Mouse (Mus musculus): ENCODE measurements at regions not wholly inside any gene's neighbourhood (a gene's known extent, or its start where the extent isn't known, plus 50 kb on each side); places are given as distances from the start of the nearest gene placed in this dataset.

DNA sequence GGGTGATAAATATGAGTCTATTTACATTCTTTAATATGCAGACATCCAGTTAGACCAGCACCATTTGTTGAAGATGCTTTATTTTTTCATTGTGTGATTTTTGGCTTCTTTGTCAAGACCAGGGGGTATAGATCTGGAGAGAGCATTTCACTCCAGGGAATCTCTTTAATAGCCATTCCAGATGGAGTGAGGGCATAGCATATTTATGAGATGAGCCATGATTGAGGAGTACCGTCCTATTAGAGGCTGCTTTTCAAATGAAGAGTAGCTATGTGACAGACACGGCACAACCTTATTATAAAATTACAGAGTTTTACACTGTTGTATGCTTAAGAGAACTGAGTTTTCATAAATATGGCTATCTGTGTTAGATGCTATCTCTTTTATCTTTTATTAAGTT, 448.6 kb upstream of the Impg1 start:
- no peak overlapping the region for H3ac ChIP-seq (ENCODE audit: control insufficient read depth, insufficient read length, low read depth)
- no peaks in the 10 kb centered on the region for H3K79me2 ChIP-seq (ENCODE audit: control insufficient read depth, insufficient read depth)
- no peak overlapping the region for H3K4me3 ChIP-seq (ENCODE audit: insufficient read depth, poor library complexity, severe bottlenecking)
- no peaks in the 10 kb centered on the region for H3K79me3 ChIP-seq (ENCODE audit: low read depth)
- H3K27me3 ChIP-seq (ENCODE audit: control insufficient read depth, insufficient read depth, insufficient read length), result no peaks in the 10 kb centered on the region
- H3K36me3 ChIP-seq (ENCODE audit: control insufficient read depth, insufficient read depth), result no peaks in the 10 kb centered on the region
- no peak for TF ChIP-seq CEBPB (IDR thresholded peaks at IDR 0.05; ENCODE audit: low read depth)
- TF ChIP-seq MYOD1 (IDR thresholded peaks at IDR 0.05; ENCODE audit: control insufficient read depth, insufficient read length, low read depth), result no peak
- no peak for TF ChIP-seq USF1 (IDR thresholded peaks at IDR 0.05; ENCODE audit: low read depth)
- TF ChIP-seq MYOG (IDR thresholded peaks at IDR 0.05; ENCODE audit: control insufficient read depth, extremely low read depth, insufficient read length), result no peak
- no peak for TF ChIP-seq MAX (IDR thresholded peaks at IDR 0.05)
- TF ChIP-seq FOSL1 (IDR thresholded peaks at IDR 0.05; ENCODE audit: insufficient read depth, low read length, poor library complexity, severe bottlenecking), result no peak
- no peak for TF ChIP-seq CTCF (IDR thresholded peaks at IDR 0.05; ENCODE audit: control insufficient read depth, insufficient read depth, insufficient read length)

DNA sequence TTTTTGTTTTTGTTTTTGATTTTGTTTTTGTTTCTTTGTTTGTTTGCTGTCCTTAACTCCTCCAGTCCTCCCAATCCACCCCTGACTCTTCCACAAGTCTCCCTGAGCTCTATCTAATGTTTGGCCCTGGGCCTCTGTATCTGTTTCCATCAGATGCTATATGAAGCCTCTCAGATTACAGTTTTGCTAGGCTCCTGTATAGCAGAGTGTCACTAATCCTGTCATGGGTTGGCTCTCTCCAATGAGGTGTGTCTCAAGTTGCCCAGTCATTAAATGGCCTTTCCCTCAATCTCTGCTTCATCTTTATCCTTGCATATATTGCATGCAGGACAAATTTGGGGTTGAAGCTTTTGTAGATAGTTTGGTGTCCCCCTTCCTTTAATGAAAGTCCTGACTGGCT, 446.9 kb upstream of the Impg1 start:
- TF ChIP-seq MAX (IDR thresholded peaks at IDR 0.05), result no peak
- TF ChIP-seq FOSL1 (IDR thresholded peaks at IDR 0.05; ENCODE audit: insufficient read depth, low read length, poor library complexity, severe bottlenecking), result no peak
- TF ChIP-seq USF1 (IDR thresholded peaks at IDR 0.05; ENCODE audit: low read depth), result no peak
- no peak for TF ChIP-seq CTCF (IDR thresholded peaks at IDR 0.05; ENCODE audit: control insufficient read depth, insufficient read depth, insufficient read length)
- TF ChIP-seq CEBPB (IDR thresholded peaks at IDR 0.05; ENCODE audit: low read depth), result no peak
- no peak for TF ChIP-seq MYOG (IDR thresholded peaks at IDR 0.05; ENCODE audit: control insufficient read depth, extremely low read depth, insufficient read length)
- TF ChIP-seq MYOD1 (IDR thresholded peaks at IDR 0.05; ENCODE audit: control insufficient read depth, insufficient read length, low read depth), result no peak
- no peak overlapping the region for H3ac ChIP-seq (ENCODE audit: control insufficient read depth, insufficient read length, low read depth)
- no peaks in the 10 kb centered on the region for H3K27me3 ChIP-seq (ENCODE audit: control insufficient read depth, insufficient read depth, insufficient read length)
- no peak overlapping the region for H3K4me3 ChIP-seq (ENCODE audit: insufficient read depth, poor library complexity, severe bottlenecking)
- no peaks in the 10 kb centered on the region for H3K79me3 ChIP-seq (ENCODE audit: low read depth)
- no peaks in the 10 kb centered on the region for H3K36me3 ChIP-seq (ENCODE audit: control insufficient read depth, insufficient read depth)
- no peaks in the 10 kb centered on the region for H3K79me2 ChIP-seq (ENCODE audit: control insufficient read depth, insufficient read depth)

- no peak overlapping the region for H3ac ChIP-seq (ENCODE audit: control insufficient read depth, insufficient read length, low read depth)
- TF ChIP-seq CTCF (IDR thresholded peaks at IDR 0.05; ENCODE audit: control insufficient read depth, insufficient read depth, insufficient read length) (no peak), MYOG (IDR thresholded peaks at IDR 0.05; ENCODE audit: control insufficient read depth, extremely low read depth, insufficient read length) (no peak), MYOD1 (IDR thresholded peaks at IDR 0.05; ENCODE audit: control insufficient read depth, insufficient read length, low read depth) (no peak), USF1 (IDR thresholded peaks at IDR 0.05; ENCODE audit: low read depth) (no peak), MAX (IDR thresholded peaks at IDR 0.05) (no peak)
These were observed 401.5 kb upstream of the Impg1 start for GRCm38 (mm10) chr9:80866807-80867206.

GRCm38 (mm10) chr9:80858998-80859397, 393.7 kb upstream of the Impg1 start:
- TF ChIP-seq CTCF (IDR thresholded peaks at IDR 0.05; ENCODE audit: control insufficient read depth, insufficient read depth, insufficient read length), result no peak
- TF ChIP-seq FOSL1 (IDR thresholded peaks at IDR 0.05; ENCODE audit: insufficient read depth, low read length, poor library complexity, severe bottlenecking), result no peak
- no peak for TF ChIP-seq MAX (IDR thresholded peaks at IDR 0.05)
- no peak for TF ChIP-seq MYOD1 (IDR thresholded peaks at IDR 0.05; ENCODE audit: control insufficient read depth, insufficient read length, low read depth)
- TF ChIP-seq USF1 (IDR thresholded peaks at IDR 0.05; ENCODE audit: low read depth), result no peak
- no peak for TF ChIP-seq MYOG (IDR thresholded peaks at IDR 0.05; ENCODE audit: control insufficient read depth, extremely low read depth, insufficient read length)
- no peak for TF ChIP-seq CEBPB (IDR thresholded peaks at IDR 0.05; ENCODE audit: low read depth)
- Histone ChIP-seq H3K27me3 (ENCODE audit: control insufficient read depth, insufficient read depth, insufficient read length) (no peaks in the 10 kb centered on the region), H3K36me3 (ENCODE audit: control insufficient read depth, insufficient read depth) (no peaks in the 10 kb centered on the region), H3K4me3 (ENCODE audit: insufficient read depth, poor library complexity, severe bottlenecking) (no peak overlapping the region), H3K79me3 (ENCODE audit: low read depth) (no peaks in the 10 kb centered on the region), H3ac (ENCODE audit: control insufficient read depth, insufficient read length, low read depth) (no peak overlapping the region), H3K79me2 (ENCODE audit: control insufficient read depth, insufficient read depth) (no peaks in the 10 kb centered on the region)

More at GRCm38 (mm10) chr9:80866807-80867206, 401.5 kb upstream of the Impg1 start:
- no peaks in the 10 kb centered on the region for H3K79me2 ChIP-seq (ENCODE audit: control insufficient read depth, insufficient read depth)
- H3K36me3 ChIP-seq (ENCODE audit: control insufficient read depth, insufficient read depth), result no peaks in the 10 kb centered on the region
- H3K79me3 ChIP-seq (ENCODE audit: low read depth), result no peaks in the 10 kb centered on the region
- H3K4me3 ChIP-seq (ENCODE audit: insufficient read depth, poor library complexity, severe bottlenecking), result no peak overlapping the region
- H3K27me3 ChIP-seq (ENCODE audit: control insufficient read depth, insufficient read depth, insufficient read length), result no peaks in the 10 kb centered on the region

GRCm38 (mm10) chr9:80848190-80848589, 382.9 kb upstream of the Impg1 start:
- Histone ChIP-seq H3K4me3 (ENCODE audit: insufficient read depth, poor library complexity, severe bottlenecking) (no peak overlapping the region), H3ac (ENCODE audit: control insufficient read depth, insufficient read length, low read depth) (no peak overlapping the region), H3K79me3 (ENCODE audit: low read depth) (no peaks in the 10 kb centered on the region), H3K79me2 (ENCODE audit: control insufficient read depth, insufficient read depth) (no peaks in the 10 kb centered on the region), H3K36me3 (ENCODE audit: control insufficient read depth, insufficient read depth) (no peaks in the 10 kb centered on the region), H3K27me3 (ENCODE audit: control insufficient read depth, insufficient read depth, insufficient read length) (no peaks in the 10 kb centered on the region)
- TF ChIP-seq CTCF (IDR thresholded peaks at IDR 0.05; ENCODE audit: control insufficient read depth, insufficient read depth, insufficient read length) (no peak), FOSL1 (IDR thresholded peaks at IDR 0.05; ENCODE audit: insufficient read depth, low read length, poor library complexity, severe bottlenecking) (no peak), USF1 (IDR thresholded peaks at IDR 0.05; ENCODE audit: low read depth) (no peak), MAX (IDR thresholded peaks at IDR 0.05) (no peak), MYOD1 (IDR thresholded peaks at IDR 0.05; ENCODE audit: control insufficient read depth, insufficient read length, low read depth) (no peak), CEBPB (IDR thresholded peaks at IDR 0.05; ENCODE audit: low read depth) (no peak), MYOG (IDR thresholded peaks at IDR 0.05; ENCODE audit: control insufficient read depth, extremely low read depth, insufficient read length) (no peak)

GRCm38 (mm10) chr9:80832808-80833207, 367.5 kb upstream of the Impg1 start:
- Histone ChIP-seq H3K36me3 (ENCODE audit: control insufficient read depth, insufficient read depth) (no peaks in the 10 kb centered on the region), H3K4me3 (ENCODE audit: insufficient read depth, poor library complexity, severe bottlenecking) (no peak overlapping the region), H3ac (ENCODE audit: control insufficient read depth, insufficient read length, low read depth) (no peak overlapping the region), H3K27me3 (ENCODE audit: control insufficient read depth, insufficient read depth, insufficient read length) (no peaks in the 10 kb centered on the region), H3K79me3 (ENCODE audit: low read depth) (no peaks in the 10 kb centered on the region), H3K79me2 (ENCODE audit: control insufficient read depth, insufficient read depth) (no peaks in the 10 kb centered on the region)
- no peak for TF ChIP-seq MYOD1 (IDR thresholded peaks at IDR 0.05; ENCODE audit: control insufficient read depth, insufficient read length, low read depth)

Measured in C2C12 (cell line).